Mouse (Mus musculus): ENCODE data around the gene Cald1. TPM values are rescaled to one million over a fixed set of nuclear protein-coding genes. Genes with fewer than 3 reads are reported as not detected.

Cald1 gene
- polyA plus RNA-seq, 1 experiment from 2014 or later: 222 TPM

DNA sequence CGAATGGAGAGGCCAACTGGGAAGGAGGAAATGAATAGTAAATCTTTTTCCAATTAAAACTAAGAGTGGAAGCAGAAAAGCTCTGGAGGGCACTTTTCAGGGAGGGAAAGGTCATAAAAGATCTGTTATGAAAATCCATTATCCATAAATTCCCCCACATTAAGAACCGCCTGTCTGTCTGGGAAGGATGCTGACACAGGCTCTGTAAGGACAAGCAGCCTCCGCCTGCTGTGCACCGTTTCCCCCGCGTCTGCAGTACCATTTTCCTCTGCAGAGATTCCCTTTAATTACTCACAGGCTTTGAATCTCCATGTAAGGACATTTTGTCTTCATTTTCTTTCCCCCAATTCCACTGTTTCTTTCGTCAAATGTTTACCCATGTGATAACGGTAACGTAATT, 133.2 kb downstream of the Cald1 start:
- H3K4me1 ChIP-seq (replicated peaks): peaks cover 46% of the 10 kb centered on the region
- 26% methylated on average over 9 of the region's 9 CpGs for WGBS
- H3K27ac ChIP-seq: no peak overlapping the region

DNA sequence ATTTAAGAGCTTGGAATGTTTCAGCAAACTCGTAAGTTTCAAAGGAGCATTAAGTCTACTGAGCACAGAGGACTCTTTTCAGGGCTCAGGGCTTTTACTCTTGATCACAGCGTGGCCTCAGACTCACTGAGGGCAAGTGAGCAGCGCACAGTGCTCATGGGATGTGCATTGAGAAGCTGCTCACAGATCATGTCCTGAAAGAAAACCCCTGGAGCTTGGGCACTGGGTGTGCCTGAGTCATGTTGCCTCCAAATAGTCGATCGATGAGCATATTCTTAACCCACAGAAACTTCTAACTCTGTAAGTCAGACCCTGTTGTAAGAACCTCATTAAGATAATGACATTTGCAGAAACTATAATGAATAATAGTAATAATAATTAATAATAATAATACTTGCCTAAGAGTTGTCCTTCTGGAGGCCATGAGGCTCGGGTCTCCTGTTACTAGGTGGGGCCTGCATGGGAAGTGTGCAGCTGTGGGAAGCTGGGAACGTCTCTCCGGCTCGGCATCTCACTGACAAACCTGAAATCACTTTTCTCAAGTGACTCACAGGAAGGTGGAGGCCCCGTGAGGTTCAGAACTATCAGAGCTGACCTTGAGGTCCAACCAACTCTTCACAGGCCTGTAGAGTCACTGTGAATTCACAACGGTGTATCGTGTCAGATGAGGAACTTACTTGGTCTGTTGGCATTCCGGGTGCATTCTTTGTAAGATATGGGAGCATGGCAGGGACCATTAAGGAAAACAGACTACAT, 136.8 kb downstream of the Cald1 start:
- Histone ChIP-seq H3K9me3 (no peaks in the 10 kb centered on the region), H3K27ac (no peak overlapping the region)

More for the DNA sequence above, 133.2 kb downstream of the Cald1 start:
- no peak overlapping the region for H3K4me2 ChIP-seq
- H3K9me3 ChIP-seq: no peaks in the 10 kb centered on the region
- no peaks in the 10 kb centered on the region for H3K36me3 ChIP-seq
- H3K9ac ChIP-seq (replicated peaks): no peak overlapping the region
- no peak for ATAC-seq (ENCODE audit: insufficient number of reproducible peaks, insufficient read depth, low FRiP score, low TSS enrichment, low read depth)
- H3K4me3 ChIP-seq (replicated peaks): no peak overlapping the region
- H3K27me3 ChIP-seq: no peaks in the 10 kb centered on the region

DNA sequence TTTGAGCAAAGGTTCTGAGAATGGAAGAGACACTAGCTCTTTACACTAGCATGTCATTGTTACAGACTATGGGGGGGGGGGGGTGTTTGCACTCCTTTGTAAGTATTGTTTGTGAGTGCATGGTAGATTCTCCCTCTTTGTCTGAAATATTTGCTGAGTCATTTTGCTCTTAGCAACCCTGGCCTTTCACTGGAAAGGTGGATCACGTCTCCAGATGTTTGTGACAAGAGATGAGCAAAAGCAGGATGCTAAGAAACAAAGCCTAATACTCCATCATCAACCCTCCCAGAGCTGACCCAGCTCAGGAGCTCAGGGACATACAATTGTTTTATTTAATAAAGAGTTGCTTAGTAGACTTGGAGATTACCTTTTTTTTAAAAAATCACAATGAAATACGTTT, 138.6 kb downstream of the Cald1 start:
- Histone ChIP-seq H3K36me3 (peaks cover 7% of the 10 kb centered on the region), H3K27ac (no peak overlapping the region), H3K4me2 (no peak overlapping the region), H3K9ac (replicated peaks) (no peak overlapping the region), H3K27me3 (no peaks in the 10 kb centered on the region), H3K4me1 (replicated peaks) (peaks cover 4% of the 10 kb centered on the region), H3K4me3 (replicated peaks) (no peak overlapping the region), H3K9me3 (no peaks in the 10 kb centered on the region)
- no peak for ATAC-seq (ENCODE audit: insufficient number of reproducible peaks, insufficient read depth, low FRiP score, low TSS enrichment, low read depth)
- 80% methylated on average over 2 of the region's 2 CpGs for WGBS

More for the DNA sequence above, 136.8 kb downstream of the Cald1 start:
- Histone ChIP-seq H3K4me1 (replicated peaks) (peaks cover 22% of the 10 kb centered on the region), H3K4me3 (replicated peaks) (no peak overlapping the region), H3K36me3 (no peaks in the 10 kb centered on the region), H3K27me3 (no peaks in the 10 kb centered on the region), H3K4me2 (no peak overlapping the region), H3K9ac (replicated peaks) (no peak overlapping the region)
- WGBS: 84% methylated on average over 13 of the region's 13 CpGs
- no peak for ATAC-seq (ENCODE audit: insufficient number of reproducible peaks, insufficient read depth, low FRiP score, low TSS enrichment, low read depth)

DNA sequence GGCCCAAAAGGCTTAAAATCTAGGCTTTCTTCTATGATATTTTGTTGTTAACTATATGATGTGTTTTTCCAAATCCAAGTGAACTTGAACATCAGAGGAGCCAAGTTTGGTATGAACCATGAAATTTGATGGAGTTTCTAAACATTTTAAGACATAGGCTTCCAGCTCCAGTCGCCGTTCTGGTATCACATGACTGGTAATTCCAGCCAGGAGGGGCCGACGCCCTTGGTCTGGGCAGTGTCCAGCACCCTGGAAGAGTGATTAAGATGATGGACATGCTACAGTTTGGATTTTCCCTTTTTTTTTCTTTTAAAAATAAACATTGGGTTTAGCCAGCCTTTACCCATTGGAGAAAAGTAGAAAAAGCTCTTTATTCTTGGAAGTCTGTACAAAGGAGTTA, 145.6 kb downstream of the Cald1 start:
- Histone ChIP-seq H3K9ac (replicated peaks) (no peak overlapping the region), H3K27me3 (no peaks in the 10 kb centered on the region), H3K9me3 (no peaks in the 10 kb centered on the region), H3K4me1 (replicated peaks) (peaks cover 21% of the 10 kb centered on the region; the same call in 1 of the 2 replicates), H3K36me3 (peaks cover 53% of the 10 kb centered on the region), H3K4me3 (replicated peaks) (no peak overlapping the region), H3K4me2 (no peak overlapping the region), H3K27ac (no peak overlapping the region)
- ATAC-seq (ENCODE audit: insufficient number of reproducible peaks, insufficient read depth, low FRiP score, low TSS enrichment, low read depth): no peak
- WGBS: 81% methylated on average over 4 of the region's 4 CpGs

DNA sequence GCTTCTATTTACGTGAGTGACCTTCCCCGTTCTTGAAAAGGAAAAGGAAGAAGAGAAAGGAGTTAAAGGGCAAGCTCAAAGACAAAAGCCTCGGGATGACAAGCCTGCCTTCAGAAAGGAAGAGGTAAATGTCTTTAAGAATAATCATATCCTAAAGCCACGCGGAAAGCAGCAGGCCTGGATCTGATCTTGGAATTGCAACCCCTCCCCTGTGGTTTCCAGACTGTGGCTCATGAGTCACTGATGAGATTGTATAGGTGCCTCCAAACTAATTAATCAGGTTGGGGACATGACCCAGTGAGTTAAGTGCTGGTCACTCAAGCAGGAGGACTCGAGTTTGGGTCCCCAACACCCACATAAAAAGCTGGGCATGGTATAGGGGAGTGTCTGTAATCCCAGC, 149.5 kb downstream of the Cald1 start:
- H3K9me3 ChIP-seq: no peaks in the 10 kb centered on the region
- H3K36me3 ChIP-seq: peaks cover 57% of the 10 kb centered on the region
- no peak for ATAC-seq (ENCODE audit: insufficient number of reproducible peaks, insufficient read depth, low FRiP score, low TSS enrichment, low read depth)
- no peak overlapping the region for H3K4me2 ChIP-seq
- WGBS: 84% methylated on average over 6 of the region's 6 CpGs
- no peak overlapping the region for H3K4me3 ChIP-seq (replicated peaks)
- H3K27ac ChIP-seq: no peak overlapping the region
- H3K27me3 ChIP-seq: no peaks in the 10 kb centered on the region
- no peak overlapping the region for H3K9ac ChIP-seq (replicated peaks)
- H3K4me1 ChIP-seq (replicated peaks): peaks cover 26% of the 10 kb centered on the region

DNA sequence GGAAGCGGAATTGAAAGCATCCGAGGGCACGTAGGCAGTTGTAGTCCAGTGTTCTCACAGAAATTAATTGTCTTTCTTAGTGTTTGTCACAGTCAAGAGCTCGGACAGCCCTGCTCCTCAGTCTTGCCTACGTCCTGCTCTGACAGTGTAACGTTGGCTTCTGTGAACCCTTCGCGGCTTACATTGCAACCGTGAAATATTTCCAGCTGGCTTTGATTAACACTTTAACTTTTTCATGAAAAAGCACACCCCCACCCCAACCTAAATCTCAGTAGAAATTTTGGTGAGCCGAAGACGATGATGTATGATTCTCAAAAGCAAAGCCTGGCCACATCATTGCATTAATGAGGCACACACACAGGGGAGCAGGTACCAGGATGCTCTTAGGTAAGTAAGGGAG, 150.3 kb downstream of the Cald1 start:
- H3K36me3 ChIP-seq: peaks cover 57% of the 10 kb centered on the region
- H3K27ac ChIP-seq: no peak overlapping the region
- H3K9ac ChIP-seq (replicated peaks): no peak overlapping the region
- no peak overlapping the region for H3K4me3 ChIP-seq (replicated peaks)
- H3K27me3 ChIP-seq: no peaks in the 10 kb centered on the region
- no peak for ATAC-seq (ENCODE audit: insufficient number of reproducible peaks, insufficient read depth, low FRiP score, low TSS enrichment, low read depth)
- 70% methylated on average over 11 of the region's 11 CpGs for WGBS
- H3K9me3 ChIP-seq: no peaks in the 10 kb centered on the region
- peaks cover 19% of the 10 kb centered on the region for H3K4me1 ChIP-seq (replicated peaks)
- no peak overlapping the region for H3K4me2 ChIP-seq

DNA sequence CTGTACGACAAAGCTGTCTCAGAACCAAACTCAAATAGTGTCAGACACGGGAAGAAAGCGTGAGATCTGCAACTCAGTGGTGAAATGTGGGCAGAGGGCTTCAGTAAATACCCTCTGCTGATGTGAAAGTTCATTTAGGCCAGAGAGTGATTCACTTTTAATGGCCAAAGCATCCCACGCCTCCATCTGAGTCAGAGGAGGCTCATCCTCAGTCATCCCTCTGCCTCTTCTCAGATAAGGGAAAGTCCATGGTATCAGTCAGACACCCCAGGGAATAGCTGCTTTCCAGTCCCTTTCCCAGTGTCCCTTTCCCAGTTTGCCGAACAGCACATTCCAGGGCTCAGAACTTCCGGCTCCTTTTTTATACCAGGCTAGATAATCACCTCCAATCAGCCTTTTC, 151.2 kb downstream of the Cald1 start:
- ATAC-seq (ENCODE audit: insufficient number of reproducible peaks, insufficient read depth, low FRiP score, low TSS enrichment, low read depth): no peak
- H3K4me1 ChIP-seq (replicated peaks): peaks cover 15% of the 10 kb centered on the region
- H3K9ac ChIP-seq (replicated peaks): no peak overlapping the region
- no peak overlapping the region for H3K27ac ChIP-seq
- WGBS: 86% methylated on average over 6 of the region's 6 CpGs
- H3K4me3 ChIP-seq (replicated peaks): no peak overlapping the region
- no peak overlapping the region for H3K4me2 ChIP-seq
- H3K36me3 ChIP-seq: peaks cover 52% of the 10 kb centered on the region
- H3K9me3 ChIP-seq: no peaks in the 10 kb centered on the region
- no peaks in the 10 kb centered on the region for H3K27me3 ChIP-seq

DNA sequence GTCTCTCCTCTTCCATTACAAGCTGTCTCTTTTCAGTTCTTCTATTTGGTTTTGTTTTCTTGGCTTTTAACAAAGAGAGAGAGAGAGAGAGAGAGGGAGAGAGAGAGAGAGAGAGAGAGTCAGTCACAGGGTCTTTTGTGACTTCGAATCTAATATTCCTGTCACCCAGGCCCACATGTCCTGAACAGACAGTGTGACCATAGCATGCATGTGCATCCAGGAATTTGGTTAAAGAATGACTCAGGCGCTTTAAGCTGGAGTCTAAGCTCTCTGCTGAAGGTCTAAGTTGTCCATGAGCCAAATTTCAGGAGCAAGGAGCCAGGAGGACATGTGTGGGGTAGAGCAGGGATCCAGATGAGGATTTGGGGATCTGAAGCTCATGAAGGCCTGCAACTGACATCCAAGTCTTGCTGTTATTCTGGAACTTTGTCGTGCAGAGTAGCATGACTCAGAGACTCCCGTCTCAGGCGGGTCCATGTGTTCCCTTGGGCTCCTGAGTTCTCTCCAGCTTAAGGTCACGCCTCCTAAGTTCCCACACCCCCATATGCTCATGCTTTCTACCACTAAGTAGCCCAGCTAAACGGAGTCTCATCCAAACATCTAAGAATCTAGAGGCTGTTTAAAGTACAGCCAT, 152.3 kb downstream of the Cald1 start:
- Histone ChIP-seq H3K9me3 (no peaks in the 10 kb centered on the region), H3K36me3 (peaks cover 53% of the 10 kb centered on the region), H3K9ac (replicated peaks) (no peak overlapping the region), H3K27me3 (no peaks in the 10 kb centered on the region), H3K4me1 (replicated peaks) (peaks cover 15% of the 10 kb centered on the region), H3K27ac (no peak overlapping the region), H3K4me2 (no peak overlapping the region), H3K4me3 (replicated peaks) (no peak overlapping the region)
- ATAC-seq (ENCODE audit: insufficient number of reproducible peaks, insufficient read depth, low FRiP score, low TSS enrichment, low read depth): no peak
- WGBS: 78% methylated on average over 7 of the region's 7 CpGs

DNA sequence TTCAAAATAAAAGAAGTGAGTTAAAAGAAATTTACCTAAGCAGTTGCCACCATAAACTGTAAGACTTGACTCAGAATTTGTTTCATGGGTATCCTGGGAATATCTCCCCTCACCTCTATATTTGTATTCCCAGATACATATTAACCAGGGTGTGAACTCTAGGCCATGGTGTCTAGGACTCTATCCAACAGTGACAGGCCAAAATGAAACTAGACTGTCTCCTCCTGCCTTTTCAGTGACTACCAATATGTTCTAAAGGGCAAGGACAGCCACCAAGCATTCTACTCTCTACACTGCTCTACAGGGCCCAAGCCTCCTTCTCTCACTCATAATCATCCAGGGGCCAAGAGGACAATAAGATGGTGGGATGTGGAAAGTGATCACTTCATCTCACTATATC, 153.3 kb downstream of the Cald1 start:
- no peak overlapping the region for H3K9ac ChIP-seq (replicated peaks)
- H3K4me1 ChIP-seq (replicated peaks): peaks cover 15% of the 10 kb centered on the region
- H3K36me3 ChIP-seq: peaks cover 54% of the 10 kb centered on the region
- no peak overlapping the region for H3K4me2 ChIP-seq
- ATAC-seq (ENCODE audit: insufficient number of reproducible peaks, insufficient read depth, low FRiP score, low TSS enrichment, low read depth): no peak
- no peak overlapping the region for H3K4me3 ChIP-seq (replicated peaks)
- no peaks in the 10 kb centered on the region for H3K27me3 ChIP-seq
- H3K9me3 ChIP-seq: no peaks in the 10 kb centered on the region
- H3K27ac ChIP-seq: no peak overlapping the region

DNA sequence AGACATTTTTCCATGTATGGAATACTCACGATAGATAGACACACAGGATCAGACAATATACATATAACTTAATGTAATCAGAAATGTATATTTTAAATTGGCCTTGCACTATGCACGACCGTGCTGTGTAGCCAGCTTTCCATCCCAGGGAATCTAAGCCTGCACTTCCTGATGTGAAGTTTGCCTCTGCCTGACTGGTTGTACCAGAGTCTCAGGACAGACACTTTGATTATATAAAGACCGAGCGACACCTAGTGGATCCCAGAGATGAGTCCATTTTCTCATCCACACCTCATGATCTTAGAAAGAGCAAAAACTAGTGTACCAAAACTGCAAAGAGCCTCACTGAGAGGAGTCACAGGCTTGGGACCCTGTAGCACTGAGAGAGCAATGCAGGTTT, 156.1 kb downstream of the Cald1 start:
- H3K4me2 ChIP-seq: no peak overlapping the region
- 43% methylated on average over 5 of the region's 5 CpGs for WGBS
- H3K27ac ChIP-seq: no peak overlapping the region
- H3K4me1 ChIP-seq (replicated peaks): peaks cover 2% of the 10 kb centered on the region; the same call in 1 of the 2 replicates
- H3K36me3 ChIP-seq: peaks cover 58% of the 10 kb centered on the region
- no peak overlapping the region for H3K4me3 ChIP-seq (replicated peaks)
- H3K9me3 ChIP-seq: no peaks in the 10 kb centered on the region
- no peaks in the 10 kb centered on the region for H3K27me3 ChIP-seq
- ATAC-seq (ENCODE audit: insufficient number of reproducible peaks, insufficient read depth, low FRiP score, low TSS enrichment, low read depth): no peak
- no peak overlapping the region for H3K9ac ChIP-seq (replicated peaks)

DNA sequence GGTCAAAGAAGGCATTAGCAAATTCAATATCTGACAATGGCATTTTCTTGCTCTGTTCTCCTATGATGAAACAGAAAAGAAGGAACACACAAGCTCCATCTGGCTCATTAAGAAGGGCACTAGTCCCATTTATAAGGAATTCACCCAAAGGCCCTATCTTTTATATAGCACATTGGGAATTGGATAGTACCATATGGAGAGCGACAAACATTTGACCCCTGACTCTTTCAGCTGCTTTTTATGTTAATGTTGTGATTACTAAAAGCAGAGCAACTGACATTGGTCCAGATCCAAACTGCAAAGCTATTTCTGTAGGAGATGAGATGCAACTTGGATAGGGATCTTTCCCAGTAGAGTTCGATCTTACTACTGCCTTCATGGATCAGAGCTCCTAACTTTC, 160.0 kb downstream of the Cald1 start:
- no peak for ATAC-seq (ENCODE audit: insufficient number of reproducible peaks, insufficient read depth, low FRiP score, low TSS enrichment, low read depth)
- H3K4me1 ChIP-seq (replicated peaks): no peaks in the 10 kb centered on the region
- no peak overlapping the region for H3K4me2 ChIP-seq
- no peak overlapping the region for H3K27ac ChIP-seq
- no peaks in the 10 kb centered on the region for H3K9me3 ChIP-seq
- no peak overlapping the region for H3K4me3 ChIP-seq (replicated peaks)
- H3K9ac ChIP-seq (replicated peaks): no peak overlapping the region
- peaks cover 77% of the 10 kb centered on the region for H3K36me3 ChIP-seq
- no peaks in the 10 kb centered on the region for H3K27me3 ChIP-seq
- 93% methylated on average over 2 of the region's 2 CpGs for WGBS

DNA sequence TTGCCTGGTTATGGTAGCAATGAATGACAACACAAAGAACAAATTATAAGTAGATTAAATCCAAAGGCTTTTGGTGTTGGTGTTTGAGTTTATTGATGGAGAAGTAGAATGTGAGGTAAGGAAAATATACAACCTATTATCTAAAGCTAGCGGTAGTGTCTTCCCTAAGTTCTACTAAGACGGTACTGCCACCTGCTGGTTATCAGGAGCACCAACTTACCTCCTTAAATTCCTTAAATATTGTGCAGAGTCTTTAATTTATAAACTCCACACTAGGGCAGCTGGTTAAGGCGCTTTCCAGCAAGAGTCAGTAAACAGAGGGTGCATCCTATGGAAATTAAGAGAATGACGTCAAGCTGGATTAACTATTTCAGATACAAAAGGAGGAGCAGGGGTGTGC, 161.7 kb downstream of the Cald1 start:
- ATAC-seq (ENCODE audit: insufficient number of reproducible peaks, insufficient read depth, low FRiP score, low TSS enrichment, low read depth): no peak
- Histone ChIP-seq H3K9me3 (no peaks in the 10 kb centered on the region), H3K36me3 (peaks cover 94% of the 10 kb centered on the region), H3K27me3 (no peaks in the 10 kb centered on the region), H3K4me1 (replicated peaks) (no peaks in the 10 kb centered on the region), H3K4me2 (no peak overlapping the region), H3K4me3 (replicated peaks) (no peak overlapping the region), H3K27ac (no peak overlapping the region), H3K9ac (replicated peaks) (no peak overlapping the region)
- 38% methylated on average over 4 of the region's 4 CpGs for WGBS
